Mouse (Mus musculus): ENCODE measurements around the gene Slain1.

DNA sequence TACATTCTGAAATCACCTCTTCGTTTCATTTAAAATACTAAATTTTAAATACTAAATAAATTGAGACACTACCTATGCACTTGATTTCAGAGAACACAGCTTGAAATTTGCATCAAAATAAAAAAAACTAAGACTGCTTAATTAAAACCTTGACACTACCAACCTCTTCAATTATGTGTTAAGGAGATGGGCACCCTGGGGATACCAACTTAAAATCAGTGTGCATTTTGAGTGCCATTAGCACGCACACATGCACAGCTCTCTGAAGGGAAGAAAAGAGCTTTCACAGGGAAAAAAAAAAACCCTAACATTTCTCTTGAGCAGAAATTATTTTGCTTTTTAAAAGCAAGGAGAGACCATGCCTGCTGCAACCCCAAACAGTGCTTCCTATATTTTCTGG, 2.0 kb upstream of the Slain1 start:
- TF ChIP-seq TAL1 (IDR thresholded peaks at IDR 0.05; ENCODE audit: low read length) = no peak
- no peak for TF ChIP-seq GATA1 (IDR thresholded peaks at IDR 0.05; ENCODE audit: low read length)
